Mouse (Mus musculus) limb, embryonic 15.5 days (tissue): ENCODE measurements around the gene Kbtbd2. TPM values are rescaled to one million over a fixed set of nuclear protein-coding genes. Genes with fewer than 3 reads are reported as not detected.
A peak's percentile ranks its signal among the peaks of the same experiment; 100 is the strongest.

ENCODE experiments used
- ATAC-seq: fragments of 200-750 bp; cut with Nextera tagmentation; 2 replicates; pipeline ENCODE4 v1.8.0; 2017; ENCODE audit warnings: low read depth, moderate TSS enrichment; ENCODE audit not compliant: insufficient number of reproducible peaks, low FRiP score, low TSS enrichment
- H3K27ac ChIP-seq: fragments of 300-500 bp; sonication (generic); 2 replicates; pipeline ENCODE4 v1.5.1; 2015; ENCODE audit warnings: moderate library complexity, mild to moderate bottlenecking, inconsistent platforms
- H3K27me3 ChIP-seq: fragments of 300-500 bp; sonication (generic); 2 replicates; pipeline ENCODE4 v1.6.1; 2015; ENCODE audit warnings: inconsistent platforms
- H3K36me3 ChIP-seq: fragments of 300-500 bp; sonication (generic); 2 replicates; pipeline ENCODE4 v1.6.1; 2015; ENCODE audit warnings: inconsistent platforms
- H3K4me1 ChIP-seq: fragments of 300-500 bp; sonication (generic); 2 replicates; pipeline ENCODE4 v1.6.1; 2015; ENCODE audit warnings: inconsistent platforms
- H3K4me2 ChIP-seq: fragments of 300-500 bp; sonication (generic); 2 replicates; pipeline ENCODE4 v1.6.1; 2015; ENCODE audit warnings: mild to moderate bottlenecking, inconsistent platforms
- H3K4me3 ChIP-seq: fragments of 300-500 bp; sonication (generic); 2 replicates; pipeline ENCODE4 v1.5.1; 2015; ENCODE audit warnings: mild to moderate bottlenecking, inconsistent platforms
- H3K9ac ChIP-seq: fragments of 300-500 bp; sonication (generic); 2 replicates; pipeline ENCODE4 v1.6.1; 2015; ENCODE audit warnings: inconsistent platforms
- H3K9me3 ChIP-seq: fragments of 300-500 bp; sonication (generic); 2 replicates; pipeline ENCODE4 v1.6.1; 2016; ENCODE audit warnings: inconsistent platforms
- WGBS: fragments of 180-500 bp; shearing (Covaris S2); methylation state at CpG from one replicate; pipeline ENCODE4 v1.1.7; 2015; 5-methylcytosine and 5-hydroxymethylcytosine counted together
- polyA plus RNA-seq: library from polyadenylated mRNA; unstranded; fragments of >200 nt; fragmentation: Nextera tagmentation; extraction: Ambion mirVana; gene quantifications from 2 replicates; pipeline ENCODE4 v1.2.1, GENCODE M21; 2015

Gene Kbtbd2
- polyA plus RNA-seq, 1 experiment from 2014 or later: 25.5 TPM

DNA sequence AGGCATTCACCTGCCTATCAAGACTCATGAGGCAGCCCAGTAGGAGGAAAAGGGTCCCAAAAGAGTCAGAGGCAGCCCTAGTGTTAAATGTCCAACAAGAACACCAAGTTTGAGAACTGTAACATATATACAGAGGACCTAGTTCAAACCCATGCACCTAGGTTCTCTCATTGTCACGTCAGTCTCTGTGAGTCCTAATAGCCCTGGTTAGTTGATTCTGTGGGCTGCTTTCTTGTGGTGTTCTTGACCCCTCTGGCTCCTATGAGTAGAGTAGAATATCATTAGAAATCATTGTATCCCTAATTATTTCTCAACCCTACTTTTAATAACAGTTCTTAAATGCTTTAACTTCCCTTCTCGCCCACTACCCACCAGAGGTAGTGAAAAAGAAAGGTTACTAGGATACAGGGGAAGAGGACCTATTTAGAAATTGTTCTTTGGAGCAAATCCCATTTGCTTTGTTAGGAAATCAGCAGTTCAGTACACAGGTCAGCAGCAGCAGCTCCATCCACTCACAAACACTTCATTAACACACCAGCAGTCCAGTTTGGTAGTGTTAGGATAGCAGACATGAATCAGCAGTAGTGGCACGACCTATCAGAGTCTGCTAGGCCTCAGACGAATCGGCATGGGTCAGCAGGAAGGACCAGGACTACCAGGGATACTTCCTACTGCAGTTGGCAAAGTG lies 21.0 kb upstream of the Kbtbd2 start:
- Histone ChIP-seq H3K9me3 (no peaks in the 10 kb centered on the region), H3K9ac (no peak overlapping the region), H3K4me2 (no peak overlapping the region), H3K27ac (no peak overlapping the region), H3K4me1 (no peaks in the 10 kb centered on the region), H3K27me3 (no peaks in the 10 kb centered on the region), H3K36me3 (no peaks in the 10 kb centered on the region), H3K4me3 (no peak overlapping the region)
- no peak for ATAC-seq
- WGBS: 74% methylated on average over 5 of the region's 5 CpGs

DNA sequence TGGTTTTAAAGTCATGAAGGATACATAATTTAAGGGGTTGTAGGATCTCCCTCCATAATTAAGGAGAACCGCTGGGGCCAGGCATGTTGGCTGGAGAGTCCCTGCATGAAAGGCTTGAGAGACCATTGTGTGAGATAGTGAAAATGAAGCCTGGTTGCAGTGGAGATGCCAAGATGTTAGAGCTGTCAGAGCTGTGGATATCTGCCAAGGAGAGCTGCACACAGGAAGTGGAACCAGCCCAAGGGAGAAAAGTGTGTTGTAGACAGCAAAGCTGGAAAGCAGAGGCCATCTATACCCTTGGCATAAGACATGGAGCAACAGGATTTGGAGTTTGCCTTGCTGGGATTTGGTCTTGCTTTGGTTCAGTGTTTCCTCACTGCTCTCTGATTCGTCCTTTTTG lies 15.7 kb upstream of the Kbtbd2 start:
- H3K4me2 ChIP-seq: no peak overlapping the region
- H3K36me3 ChIP-seq: no peaks in the 10 kb centered on the region
- ATAC-seq: no peak
- no peak overlapping the region for H3K27ac ChIP-seq
- H3K4me3 ChIP-seq: no peak overlapping the region
- no peaks in the 10 kb centered on the region for H3K27me3 ChIP-seq
- no peaks in the 10 kb centered on the region for H3K9me3 ChIP-seq
- WGBS: 66% methylated on average over 2 of the region's 2 CpGs
- H3K9ac ChIP-seq: no peak overlapping the region
- H3K4me1 ChIP-seq: no peaks in the 10 kb centered on the region

DNA sequence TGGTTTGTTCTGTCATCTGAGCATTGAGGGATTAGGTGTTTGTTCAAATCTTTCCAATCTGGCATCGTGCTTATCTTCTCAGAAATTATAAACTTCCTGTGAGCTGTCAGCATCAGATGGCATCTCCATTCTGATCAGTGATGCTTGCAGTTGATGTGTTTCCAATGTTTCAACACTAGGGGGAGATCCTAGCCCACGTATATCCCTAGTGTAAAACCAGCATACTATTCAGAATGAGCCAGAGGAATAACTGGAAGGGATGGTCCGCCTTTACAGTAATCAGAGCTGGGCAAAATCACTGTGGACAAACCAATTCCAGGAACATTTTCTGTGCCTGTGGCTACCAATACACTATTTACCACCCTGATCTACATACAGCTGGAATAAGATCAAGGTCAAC lies 11.0 kb upstream of the Kbtbd2 start:
- peak; percentile 58; the same call in 1 of the 2 replicates for ATAC-seq
- H3K4me2 ChIP-seq: no peak overlapping the region
- WGBS: 11% methylated on average over 3 of the region's 3 CpGs

DNA sequence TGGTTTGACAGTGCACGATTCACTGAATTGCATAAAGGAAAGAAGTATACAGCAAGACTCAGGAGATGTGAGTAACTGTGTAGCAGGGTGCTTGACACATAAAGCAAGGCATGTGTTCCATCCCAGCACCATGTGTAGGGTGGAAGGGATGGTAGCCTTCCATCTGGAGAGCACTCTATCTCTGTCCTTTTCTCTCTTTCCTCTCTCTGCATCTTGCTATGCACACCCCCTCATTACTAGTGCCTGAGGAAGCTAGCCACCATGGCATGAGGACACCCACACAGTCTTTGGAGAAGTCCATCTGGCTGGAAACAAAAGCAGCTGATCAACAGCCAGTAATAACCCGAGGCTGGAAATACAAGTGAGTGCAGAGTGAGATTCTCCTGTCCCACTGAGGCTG lies 8.6 kb upstream of the Kbtbd2 start:
- no peak for ATAC-seq
- H3K4me3 ChIP-seq: no peak overlapping the region
- H3K4me1 ChIP-seq: no peaks in the 10 kb centered on the region
- no peak overlapping the region for H3K9ac ChIP-seq
- no peaks in the 10 kb centered on the region for H3K9me3 ChIP-seq
- WGBS: 68% methylated on average over 2 of the region's 2 CpGs
- H3K27ac ChIP-seq: no peak overlapping the region
- H3K27me3 ChIP-seq: 0 out of 2 replicates have a peak, but pooled peaks cover 3% of the 10 kb centered on the region
- H3K36me3 ChIP-seq: no peaks in the 10 kb centered on the region
- H3K4me2 ChIP-seq: no peak overlapping the region

More for the DNA sequence above, 11.0 kb upstream of the Kbtbd2 start:
- Histone ChIP-seq H3K9ac (no peak overlapping the region), H3K4me3 (no peak overlapping the region), H3K27me3 (0 out of 2 replicates have a peak, but pooled peaks cover 3% of the 10 kb centered on the region), H3K9me3 (no peaks in the 10 kb centered on the region), H3K27ac (no peak overlapping the region), H3K36me3 (no peaks in the 10 kb centered on the region), H3K4me1 (no peaks in the 10 kb centered on the region)

DNA sequence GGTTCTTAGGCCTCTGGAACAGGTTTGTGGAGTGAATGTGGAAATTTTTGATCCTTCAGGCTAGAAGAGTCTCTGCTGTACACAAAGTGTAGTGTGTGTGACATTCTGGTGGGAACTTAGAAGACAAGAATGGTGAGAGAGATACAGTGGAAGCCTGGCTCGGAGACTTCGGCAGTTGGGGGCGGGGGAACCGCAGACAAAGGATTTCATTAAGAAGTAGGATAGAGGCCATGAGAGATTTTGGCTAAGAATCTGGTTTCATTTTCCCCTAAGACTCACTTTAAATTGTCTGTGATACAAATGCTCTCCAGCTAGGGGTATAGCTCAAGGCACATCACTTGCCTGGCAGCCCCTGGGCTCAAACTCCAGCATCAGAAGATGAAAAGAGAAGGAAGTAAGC lies 7.4 kb upstream of the Kbtbd2 start:
- 81% methylated on average over 4 of the region's 4 CpGs for WGBS
- no peak for ATAC-seq

DNA sequence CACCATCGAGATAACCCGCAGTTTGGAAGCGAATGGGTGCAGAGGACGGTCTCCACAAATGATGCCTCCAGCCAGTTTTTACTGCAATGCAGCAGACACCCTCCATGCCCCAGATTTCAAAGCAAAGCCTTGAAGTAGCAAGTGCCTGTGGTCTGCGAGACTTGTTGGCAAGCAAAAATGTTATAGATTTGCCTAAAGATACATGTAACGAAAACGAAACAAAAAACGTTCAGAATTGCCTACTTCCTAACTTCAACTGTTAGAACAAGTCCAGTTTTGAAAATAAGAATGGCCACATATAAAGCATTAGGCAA lies 496 bp upstream of the Kbtbd2 start:
- no peaks in the 10 kb centered on the region for H3K27me3 ChIP-seq
- ATAC-seq: no peak
- peak overlapping the region; percentile 83 for H3K4me3 ChIP-seq
- peaks cover 7% of the 10 kb centered on the region; the same call in 1 of the 2 replicates for H3K4me1 ChIP-seq
- H3K27ac ChIP-seq: peak overlapping the region; percentile 100
- H3K4me2 ChIP-seq: peak overlapping the region; percentile 66
- H3K36me3 ChIP-seq: no peaks in the 10 kb centered on the region
- no peaks in the 10 kb centered on the region for H3K9me3 ChIP-seq
- WGBS: 14% methylated on average over 8 of the region's 8 CpGs
- H3K9ac ChIP-seq: peak overlapping the region; percentile 80

More for the DNA sequence above, 7.4 kb upstream of the Kbtbd2 start:
- H3K4me3 ChIP-seq: no peak overlapping the region
- no peaks in the 10 kb centered on the region for H3K9me3 ChIP-seq
- H3K9ac ChIP-seq: no peak overlapping the region
- no peaks in the 10 kb centered on the region for H3K4me1 ChIP-seq
- no peak overlapping the region for H3K27ac ChIP-seq
- no peak overlapping the region for H3K4me2 ChIP-seq
- H3K27me3 ChIP-seq: 0 out of 2 replicates have a peak, but pooled peaks cover 3% of the 10 kb centered on the region
- no peaks in the 10 kb centered on the region for H3K36me3 ChIP-seq

DNA sequence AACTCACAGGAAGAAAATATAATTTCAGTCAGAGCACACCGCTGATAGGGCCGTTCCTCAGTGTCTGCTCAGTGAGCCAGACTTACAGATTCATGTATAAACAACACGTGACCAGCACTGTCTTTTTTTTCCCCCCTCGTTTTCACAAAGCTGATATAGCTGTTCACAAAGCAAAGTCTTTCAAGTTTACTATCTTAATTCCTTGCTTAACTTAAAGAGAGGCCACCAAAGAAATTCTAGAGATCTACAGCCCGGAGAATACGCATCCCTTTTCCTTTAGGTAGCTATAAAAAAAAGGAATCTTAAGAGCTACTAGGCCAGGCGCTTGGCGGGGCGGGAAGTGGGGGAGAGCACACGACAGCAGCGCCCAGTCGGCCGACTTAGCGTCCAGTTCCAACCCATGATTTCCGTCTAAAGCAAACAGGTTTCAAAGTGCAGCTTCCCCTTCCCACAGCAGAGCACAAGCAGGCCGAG lies 908 bp downstream of the Kbtbd2 start:
- no peak for ATAC-seq
- peak overlapping the region; percentile 66 for H3K4me2 ChIP-seq
- peaks cover 7% of the 10 kb centered on the region; the same call in 1 of the 2 replicates for H3K4me1 ChIP-seq
- no peaks in the 10 kb centered on the region for H3K27me3 ChIP-seq
- H3K9me3 ChIP-seq: no peaks in the 10 kb centered on the region
- under 1% methylated on average over 16 of the region's 16 CpGs for WGBS
- peak overlapping the region; percentile 100 for H3K27ac ChIP-seq
- no peaks in the 10 kb centered on the region for H3K36me3 ChIP-seq
- H3K9ac ChIP-seq: peak overlapping the region; percentile 95
- peak overlapping the region; percentile 83 for H3K4me3 ChIP-seq

DNA sequence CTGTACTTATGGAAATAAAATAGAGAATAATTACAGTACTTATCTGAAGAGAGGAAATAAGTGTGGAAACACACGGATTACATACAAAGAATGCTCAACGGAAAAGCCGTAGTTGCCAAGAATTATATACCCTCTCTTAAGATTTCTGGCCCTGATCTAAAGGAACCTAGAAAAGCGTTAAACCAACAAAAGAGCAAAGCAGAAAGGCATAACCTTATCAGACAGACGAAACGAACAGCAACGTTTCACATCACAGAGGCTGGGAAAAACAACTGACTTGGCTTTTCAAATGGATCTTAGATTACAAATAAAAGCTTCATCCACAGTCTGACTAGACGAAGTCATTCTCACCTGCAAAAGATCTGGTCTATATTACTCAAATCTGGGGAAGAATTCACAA lies 1.4 kb downstream of the Kbtbd2 start:
- 5% methylated on average over 8 of the region's 8 CpGs for WGBS
- Histone ChIP-seq H3K4me1 (peaks cover 7% of the 10 kb centered on the region; the same call in 1 of the 2 replicates), H3K4me3 (peak overlapping the region; percentile 83), H3K9me3 (no peaks in the 10 kb centered on the region), H3K27me3 (no peaks in the 10 kb centered on the region), H3K4me2 (peak overlapping the region; percentile 66), H3K27ac (peak overlapping the region; percentile 100), H3K36me3 (no peaks in the 10 kb centered on the region), H3K9ac (peak overlapping the region; percentile 95)
- no peak for ATAC-seq

DNA sequence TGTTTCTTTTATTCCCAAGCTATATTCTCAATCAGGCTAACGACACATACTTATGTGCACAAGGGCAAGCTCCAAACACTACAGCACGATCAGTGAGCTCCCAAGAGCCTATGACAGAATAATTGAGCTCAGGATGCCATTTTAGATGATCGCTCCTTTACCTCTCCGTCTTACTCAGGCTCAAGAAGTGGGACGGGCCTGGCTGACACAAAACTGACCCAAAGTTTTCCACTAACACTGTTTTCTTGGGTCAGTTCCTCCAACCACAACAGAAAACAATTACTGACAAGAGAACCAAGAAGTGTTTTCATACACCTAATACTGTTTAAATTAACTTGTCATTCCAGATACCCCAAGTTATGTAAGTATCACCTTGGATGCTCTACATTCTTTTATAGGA lies 2.8 kb downstream of the Kbtbd2 start:
- Histone ChIP-seq H3K27me3 (no peaks in the 10 kb centered on the region), H3K4me1 (peaks cover 7% of the 10 kb centered on the region; the same call in 1 of the 2 replicates), H3K9ac (no peak overlapping the region), H3K27ac (no peak overlapping the region), H3K9me3 (no peaks in the 10 kb centered on the region), H3K4me3 (no peak overlapping the region), H3K36me3 (no peaks in the 10 kb centered on the region), H3K4me2 (peak overlapping the region; percentile 66; the same call in 1 of the 2 replicates)
- 87% methylated on average over 5 of the region's 5 CpGs for WGBS
- ATAC-seq: no peak

DNA sequence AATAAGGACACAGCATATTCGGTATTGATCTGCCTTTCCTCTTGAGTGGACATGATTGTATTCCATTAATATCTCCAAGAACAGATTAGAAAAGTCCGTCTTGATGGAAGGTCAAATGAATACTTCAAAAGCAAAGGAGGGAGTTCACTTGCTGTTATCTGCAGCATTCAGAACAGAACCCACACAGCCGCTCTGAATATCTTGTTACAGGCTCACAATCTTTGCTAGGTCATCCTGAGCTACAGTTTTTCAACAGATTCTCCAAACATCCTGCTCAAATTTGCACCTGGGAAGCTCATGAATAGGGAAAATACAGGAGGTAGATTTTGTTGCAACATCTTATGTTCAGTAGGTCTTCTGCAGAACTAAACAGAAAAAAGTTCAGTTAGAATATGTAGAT lies 8.3 kb downstream of the Kbtbd2 start:
- no peak for ATAC-seq
- no peaks in the 10 kb centered on the region for H3K9me3 ChIP-seq
- no peaks in the 10 kb centered on the region for H3K27me3 ChIP-seq
- H3K27ac ChIP-seq: no peak overlapping the region
- 87% methylated on average over 3 of the region's 3 CpGs for WGBS
- peaks cover 18% of the 10 kb centered on the region for H3K36me3 ChIP-seq
- no peak overlapping the region for H3K9ac ChIP-seq
- peaks cover 4% of the 10 kb centered on the region; the same call in 1 of the 2 replicates for H3K4me1 ChIP-seq
- no peak overlapping the region for H3K4me2 ChIP-seq
- H3K4me3 ChIP-seq: no peak overlapping the region

DNA sequence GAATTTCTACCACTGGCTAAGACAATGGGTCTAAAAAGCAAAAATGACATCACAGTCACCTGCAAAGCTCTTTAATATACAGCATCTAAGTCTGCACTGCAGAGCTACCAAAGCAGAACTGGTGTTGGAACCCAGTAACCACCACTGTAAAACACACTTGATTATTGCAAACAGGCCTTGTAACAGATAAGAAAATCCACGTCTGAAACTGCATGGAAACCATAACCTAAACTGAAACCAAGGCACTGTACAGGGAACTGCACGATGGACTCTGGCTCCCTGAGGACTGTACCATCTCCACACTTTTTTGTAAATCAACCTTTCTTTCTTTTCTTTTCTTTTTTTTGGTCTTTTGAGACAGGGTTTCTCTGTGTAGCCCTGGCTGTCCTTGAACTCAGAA lies 9.9 kb downstream of the Kbtbd2 start:
- Histone ChIP-seq H3K27me3 (no peaks in the 10 kb centered on the region), H3K4me1 (peaks cover 4% of the 10 kb centered on the region; the same call in 1 of the 2 replicates), H3K36me3 (peaks cover 22% of the 10 kb centered on the region), H3K4me2 (no peak overlapping the region), H3K9ac (no peak overlapping the region), H3K27ac (no peak overlapping the region), H3K9me3 (no peaks in the 10 kb centered on the region), H3K4me3 (no peak overlapping the region)
- ATAC-seq: no peak
- 82% methylated on average over 2 of the region's 2 CpGs for WGBS

DNA sequence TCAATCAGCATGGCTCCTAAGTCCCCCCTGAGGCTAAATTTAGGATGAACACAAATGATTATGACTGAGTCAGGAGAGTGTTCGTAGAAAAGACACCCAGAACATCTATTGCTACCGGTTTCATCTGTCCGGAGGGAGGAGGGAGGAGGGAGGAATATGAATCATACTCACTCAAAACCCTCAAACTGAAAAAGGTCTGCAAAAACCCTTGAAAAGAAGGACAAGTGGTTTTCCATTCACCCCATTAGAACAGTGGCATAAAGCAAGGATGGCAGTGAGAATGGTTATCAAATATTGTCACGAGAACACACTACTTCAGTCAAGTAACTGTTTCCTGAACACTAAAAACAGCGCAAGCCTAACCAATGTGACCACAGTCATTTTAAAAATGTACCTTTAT lies 12.5 kb downstream of the Kbtbd2 start:
- Histone ChIP-seq H3K4me1 (peaks cover 4% of the 10 kb centered on the region; the same call in 1 of the 2 replicates), H3K9me3 (no peaks in the 10 kb centered on the region), H3K9ac (no peak overlapping the region), H3K4me2 (no peak overlapping the region), H3K36me3 (peaks cover 34% of the 10 kb centered on the region), H3K4me3 (no peak overlapping the region), H3K27ac (no peak overlapping the region), H3K27me3 (no peaks in the 10 kb centered on the region)
- 80% methylated on average over 5 of the region's 5 CpGs for WGBS
- ATAC-seq: no peak
